Mouse (Mus musculus): ENCODE results near the gene Megf6.

The Megf6 gene

DNA sequence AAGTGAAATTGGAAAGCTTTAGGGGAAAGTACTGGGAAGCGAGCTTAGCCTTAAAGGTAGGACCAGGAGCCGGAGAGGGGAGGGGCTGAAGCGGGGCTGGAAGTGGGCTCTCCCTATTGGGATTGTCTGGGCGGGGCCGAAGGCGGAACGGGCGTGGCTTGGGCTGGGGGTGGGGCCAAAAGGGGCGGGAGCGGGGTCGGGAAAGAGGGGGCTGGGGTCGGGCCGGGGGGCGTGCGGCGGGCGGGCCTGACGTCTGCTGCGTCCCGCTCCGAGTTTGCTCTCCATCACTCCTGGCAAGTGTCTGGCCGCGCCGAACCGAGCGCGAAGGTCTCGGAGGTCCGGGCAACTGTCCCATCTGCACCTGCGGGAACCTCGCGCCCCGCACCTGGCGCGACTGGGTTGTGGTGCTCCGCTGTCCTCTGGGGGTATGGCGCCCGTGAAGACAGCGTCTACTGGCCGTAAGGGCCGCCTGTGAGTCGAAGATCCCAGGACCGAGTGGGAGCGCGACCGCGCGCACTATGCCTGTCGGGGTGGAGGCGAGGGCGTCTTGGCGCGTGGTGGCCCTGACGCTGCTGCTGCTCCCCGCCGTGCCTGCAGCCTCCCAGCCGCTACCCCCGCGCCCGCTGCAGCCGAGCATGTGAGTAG is at the start of gene Megf6:
Gene Megf6, plus strand, starts transcription at position 225 of the 645 bp plus-strand sequence.
- peak; percentile 84 for DNase-seq (ENCODE audit: low read depth, low spot score)

DNA sequence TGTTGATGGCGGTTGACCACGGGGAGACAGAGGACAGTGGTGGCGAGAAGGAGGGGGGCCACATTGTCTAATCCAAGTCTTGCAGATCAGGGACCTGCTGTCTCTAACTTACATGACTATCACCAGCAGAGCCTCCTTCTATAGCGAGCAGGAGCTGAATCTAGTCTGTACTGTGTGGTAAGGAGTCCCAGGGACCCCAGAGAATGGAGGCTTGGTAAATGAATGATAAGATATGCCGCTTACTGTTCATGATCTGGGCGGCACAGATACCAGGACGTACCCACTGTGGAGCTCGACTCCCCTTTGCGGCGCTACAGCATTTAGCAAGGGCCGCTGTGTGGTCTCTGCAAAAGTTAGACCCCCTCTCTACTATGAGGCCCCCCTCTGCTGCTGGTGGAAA is 48.7 kb upstream of the Megf6 start:
- no peak for DNase-seq (ENCODE audit: low read depth, low spot score)

DNA sequence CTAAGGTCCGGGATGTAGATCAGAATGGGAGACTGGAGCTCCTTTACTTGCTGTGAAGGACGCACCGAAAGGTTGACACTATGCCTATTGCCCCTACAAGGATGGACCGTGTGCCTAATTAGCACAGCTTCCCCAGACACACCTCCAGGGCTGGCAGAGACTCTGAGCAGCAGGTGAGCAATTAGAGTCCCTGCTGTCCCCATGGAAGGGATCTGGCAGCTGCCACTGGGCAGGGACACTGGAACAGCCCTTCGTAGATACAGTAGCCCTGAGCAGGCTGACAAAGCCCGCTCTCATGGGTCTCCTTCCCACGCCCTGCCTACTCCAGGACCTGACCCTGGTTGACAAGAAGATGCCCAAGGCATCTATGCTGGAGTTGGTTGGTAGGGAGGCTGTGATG is 48.2 kb upstream of the Megf6 start:
- DNase-seq (ENCODE audit: low read depth, low spot score): no peak

GRCm38 (mm10) chr4:154123553-154123952 is 47.0 kb upstream of the Megf6 start:
- DNase-seq (ENCODE audit: low read depth, low spot score): no peak

DNA sequence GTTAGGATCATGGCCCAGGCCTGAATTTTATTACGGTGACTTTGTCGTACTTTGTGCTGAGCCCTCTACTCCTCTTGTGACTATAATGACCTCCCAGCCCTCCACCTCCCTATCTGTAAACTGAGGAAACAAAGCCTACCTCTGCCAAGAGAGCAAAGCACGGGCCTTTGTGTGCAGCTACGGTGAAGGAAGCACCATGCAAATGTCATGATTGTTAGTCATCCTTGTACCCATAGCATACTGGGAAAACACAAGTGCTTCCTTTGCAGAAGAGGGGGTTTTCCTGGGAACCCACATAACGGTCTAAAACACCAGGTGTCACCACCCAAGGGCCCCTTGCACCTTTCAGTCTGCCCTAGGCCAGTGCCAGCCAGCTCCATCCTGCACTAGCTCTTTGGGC is 45.3 kb upstream of the Megf6 start:
- DNase-seq (ENCODE audit: low read depth, low spot score): no peak

DNA sequence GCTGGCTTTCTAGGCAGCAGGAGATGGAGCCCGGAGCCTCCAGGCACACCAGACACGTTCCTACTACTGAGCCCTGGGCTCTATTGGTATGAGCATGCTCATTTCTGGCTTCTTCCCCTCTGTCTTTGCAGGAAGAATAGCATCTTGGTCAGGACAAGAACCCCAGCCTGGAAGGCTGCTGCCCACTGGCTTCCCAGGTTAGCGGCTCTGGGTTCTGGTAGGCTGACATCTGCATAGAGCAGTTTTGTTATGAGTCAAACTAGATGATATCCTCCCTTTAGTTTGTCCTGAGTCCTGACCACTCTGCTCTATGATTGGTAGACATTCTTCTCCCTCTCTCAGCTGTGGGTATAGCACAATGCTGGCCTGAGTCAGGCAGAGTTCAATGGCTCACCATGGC is 43.3 kb upstream of the Megf6 start:
- no peak for DNase-seq (ENCODE audit: low read depth, low spot score)

- DNase-seq (ENCODE audit: low read depth, low spot score): no peak
These were observed 40.6 kb upstream of the Megf6 start for GRCm38 (mm10) chr4:154129950-154130349.

- DNase-seq (ENCODE audit: low read depth, low spot score): no peak
These were observed 38.6 kb upstream of the Megf6 start for GRCm38 (mm10) chr4:154131894-154132293.

GRCm38 (mm10) chr4:154134803-154135202 is 35.7 kb upstream of the Megf6 start:
- DNase-seq (ENCODE audit: low read depth, low spot score): no peak

- DNase-seq (ENCODE audit: low read depth, low spot score): no peak
These were observed 33.4 kb upstream of the Megf6 start for GRCm38 (mm10) chr4:154137139-154137538.

DNA sequence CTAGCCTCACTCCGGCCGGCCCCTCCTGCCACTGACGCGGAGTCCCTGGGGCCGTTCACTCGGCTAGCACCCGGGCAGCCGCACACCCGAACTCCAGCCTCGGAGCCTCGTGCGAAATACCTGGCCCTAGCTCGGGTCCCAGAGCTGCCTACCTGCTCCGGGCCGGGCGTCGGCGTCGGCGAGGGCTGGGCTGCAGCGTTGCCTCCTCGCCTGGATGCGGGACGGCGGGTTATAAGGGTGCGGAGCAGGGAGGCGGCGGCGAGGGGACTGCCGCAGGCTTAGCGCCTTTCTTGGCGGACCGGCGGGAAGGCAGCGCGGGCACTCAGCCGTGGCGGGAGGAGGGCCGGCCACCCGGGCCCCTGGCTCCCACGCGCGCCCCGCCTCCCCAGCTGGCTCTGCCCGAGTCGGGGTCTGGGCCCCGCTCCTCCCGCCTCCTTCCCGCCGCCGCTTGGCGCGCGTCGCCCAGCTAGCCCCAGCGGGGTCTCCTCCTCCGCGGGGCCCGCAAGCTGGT is 30.8 kb upstream of the Megf6 start:
- no peak for DNase-seq (ENCODE audit: low read depth, low spot score)

DNA sequence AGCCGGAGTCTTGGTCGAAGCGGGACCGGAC is 30.5 kb upstream of the Megf6 start, which contains the start of gene Trp73:
Gene Trp73, minus strand, starts transcription at position 27 of the 31 bp plus-strand sequence.
- no peak for DNase-seq (ENCODE audit: low read depth, low spot score)

DNA sequence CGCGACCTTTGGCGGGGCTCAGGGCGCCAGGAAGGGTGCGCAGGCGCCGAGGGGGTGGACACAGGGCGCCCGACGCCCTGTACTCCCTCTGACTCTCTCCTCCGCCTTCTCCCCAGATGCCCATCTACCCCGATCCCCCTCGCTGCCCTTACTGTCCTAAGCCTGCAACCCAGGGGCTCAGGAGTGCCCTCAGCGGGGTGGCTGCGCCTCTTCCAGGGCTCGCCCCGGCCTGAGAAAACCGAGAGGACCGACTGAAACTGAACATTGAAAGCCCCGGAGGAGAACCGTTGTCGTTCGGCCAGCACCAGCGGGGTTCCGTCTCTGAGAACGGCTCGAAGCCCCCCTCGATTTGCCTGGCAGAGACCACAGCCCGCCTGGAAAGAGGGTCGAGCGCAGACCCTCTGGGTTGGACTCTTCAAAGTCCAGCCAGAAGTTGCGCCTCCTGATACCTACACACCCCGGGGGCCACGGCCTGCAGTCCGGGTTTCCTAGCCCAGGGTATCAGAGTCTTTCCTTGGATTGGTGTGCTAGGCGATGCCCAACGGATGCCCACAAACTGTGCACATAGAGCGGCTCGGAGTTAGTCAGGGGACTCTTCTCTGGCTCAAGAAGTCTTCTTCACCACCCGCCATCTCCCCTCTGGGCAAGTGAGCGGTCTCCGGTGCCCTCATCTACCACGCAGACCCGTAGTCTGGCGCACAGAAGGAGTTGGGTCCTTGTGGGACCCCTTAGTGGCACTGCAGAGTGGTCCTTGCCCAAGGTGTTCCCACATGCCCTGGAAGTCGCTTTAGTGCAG is 30.1 kb upstream of the Megf6 start:
- DNase-seq (ENCODE audit: low read depth, low spot score): no peak

DNA sequence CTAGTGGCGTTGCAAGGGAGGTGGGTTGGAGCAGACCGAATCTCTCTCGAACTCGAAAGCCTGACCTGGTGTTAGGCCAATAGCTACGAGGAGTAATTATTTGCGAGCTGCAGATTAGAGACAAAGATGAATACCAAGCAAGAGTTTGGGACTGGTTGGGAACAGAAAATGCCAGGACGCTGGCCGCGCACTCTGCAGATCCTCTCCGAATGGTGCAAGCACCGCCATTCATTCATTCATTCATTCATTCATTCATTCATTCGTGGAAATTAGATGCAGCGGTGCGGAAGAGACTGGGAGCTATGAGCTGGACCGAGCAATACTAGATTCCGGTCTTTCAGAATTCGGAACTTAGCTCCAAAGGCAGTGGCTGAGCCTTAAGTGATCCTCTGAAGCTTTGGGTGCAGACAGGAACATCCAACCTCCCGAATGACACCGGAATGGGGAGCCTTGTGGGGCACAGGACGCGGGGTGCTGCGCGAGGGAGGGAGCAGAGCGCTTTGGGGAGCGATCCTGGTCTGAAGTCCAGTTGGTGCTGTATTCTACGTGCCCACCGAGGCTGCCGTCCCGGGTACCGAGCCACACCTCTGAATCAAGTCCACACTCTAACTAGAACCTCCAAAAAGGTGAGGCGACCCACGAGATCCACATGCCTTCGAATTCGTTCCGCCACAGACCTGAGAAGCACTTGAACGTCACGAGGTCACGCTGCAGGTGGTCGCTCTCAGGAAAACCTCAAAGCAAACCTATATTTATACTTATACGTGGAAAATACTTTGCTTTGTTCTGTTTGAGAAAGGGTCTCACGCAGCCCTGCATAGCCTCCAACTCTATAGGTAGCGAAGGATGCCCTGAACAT is 29.3 kb upstream of the Megf6 start:
- no peak for DNase-seq (ENCODE audit: low read depth, low spot score)

- DNase-seq (ENCODE audit: low read depth, low spot score): peak; percentile 94
These were observed 28.1 kb upstream of the Megf6 start, which contains the start of gene Wrap73 for GRCm38 (mm10) chr4:154142211-154143040. Wrap73 (plus strand) TSS chr4:154142372.

GRCm38 (mm10) chr4:154144712-154145111 is 25.8 kb upstream of the Megf6 start:
- DNase-seq (ENCODE audit: low read depth, low spot score): no peak

DNA sequence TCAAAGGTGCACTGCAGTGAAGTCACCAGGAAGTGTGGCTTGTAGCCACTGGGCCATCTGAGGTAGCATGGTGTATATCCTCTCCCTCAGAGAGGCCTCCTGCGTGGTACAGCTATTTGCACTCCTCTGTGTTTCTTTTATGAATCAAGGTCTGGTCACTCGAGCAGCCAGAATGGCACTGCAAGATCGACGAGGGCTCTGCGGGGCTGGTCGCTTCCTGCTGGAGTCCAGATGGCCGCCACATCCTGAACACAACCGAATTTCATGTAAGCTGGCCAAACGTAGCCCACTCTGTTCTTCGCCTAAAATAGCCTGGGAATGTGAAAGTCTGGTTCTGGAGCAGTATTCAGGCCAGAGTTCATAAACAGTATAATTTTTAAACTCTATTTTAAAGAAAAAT is 24.2 kb upstream of the Megf6 start:
- DNase-seq (ENCODE audit: low read depth, low spot score): no peak

GRCm38 (mm10) chr4:154154104-154154503 is 16.4 kb upstream of the Megf6 start:
- DNase-seq (ENCODE audit: low read depth, low spot score): no peak

DNA sequence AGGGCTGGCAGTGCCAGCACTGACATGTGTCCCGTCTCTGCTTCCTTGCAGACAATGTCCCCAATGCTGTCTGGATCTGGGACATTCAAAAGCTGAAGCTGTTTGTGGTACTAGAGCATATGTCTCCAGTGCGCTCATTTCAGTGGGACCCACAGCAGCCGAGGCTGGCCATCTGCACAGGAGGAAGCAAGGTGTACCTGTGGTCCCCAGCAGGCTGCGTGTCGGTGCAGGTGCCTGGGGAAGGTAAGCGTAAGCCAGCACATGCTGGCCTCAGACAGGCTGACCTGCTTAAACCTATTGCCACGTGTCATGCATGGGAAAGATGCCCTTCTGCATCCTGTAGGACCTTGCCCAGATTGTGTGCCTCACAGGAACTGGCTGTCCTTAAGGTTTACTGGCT is 14.5 kb upstream of the Megf6 start:
- no peak for DNase-seq (ENCODE audit: low read depth, low spot score)

DNA sequence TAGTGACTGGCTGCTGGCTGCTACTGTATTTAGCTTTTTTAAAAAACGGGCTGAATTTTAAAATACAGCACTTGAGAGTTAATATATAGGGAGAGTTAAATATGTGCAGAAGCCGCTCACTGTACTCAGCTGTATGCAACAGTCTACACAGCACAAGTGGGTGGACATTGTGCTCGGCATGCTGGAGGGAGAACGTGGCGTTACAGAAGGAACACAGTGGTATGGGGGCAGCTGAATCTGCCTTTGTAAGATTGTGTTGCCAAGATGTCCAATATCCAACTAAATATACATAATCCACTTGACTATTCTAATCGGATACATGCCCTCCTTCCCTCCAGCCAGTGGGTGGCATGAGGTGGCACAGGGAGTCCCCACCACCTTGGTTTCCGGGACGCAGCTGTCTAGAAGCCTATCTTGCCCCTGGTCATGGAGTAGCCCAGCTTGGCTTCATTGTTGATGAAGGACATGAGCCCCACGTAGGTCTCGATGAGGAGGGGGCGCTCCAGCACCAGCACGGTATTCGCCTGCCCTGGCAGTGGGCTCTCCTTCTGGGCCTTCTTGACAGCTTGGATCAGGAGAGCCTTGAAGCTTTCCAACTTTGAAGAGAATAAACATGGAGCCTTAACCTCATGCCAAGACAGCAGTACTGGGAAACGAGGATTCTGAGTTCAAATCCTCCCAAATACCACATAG is 12.4 kb upstream of the Megf6 start:
- DNase-seq (ENCODE audit: low read depth, low spot score): no peak

DNA sequence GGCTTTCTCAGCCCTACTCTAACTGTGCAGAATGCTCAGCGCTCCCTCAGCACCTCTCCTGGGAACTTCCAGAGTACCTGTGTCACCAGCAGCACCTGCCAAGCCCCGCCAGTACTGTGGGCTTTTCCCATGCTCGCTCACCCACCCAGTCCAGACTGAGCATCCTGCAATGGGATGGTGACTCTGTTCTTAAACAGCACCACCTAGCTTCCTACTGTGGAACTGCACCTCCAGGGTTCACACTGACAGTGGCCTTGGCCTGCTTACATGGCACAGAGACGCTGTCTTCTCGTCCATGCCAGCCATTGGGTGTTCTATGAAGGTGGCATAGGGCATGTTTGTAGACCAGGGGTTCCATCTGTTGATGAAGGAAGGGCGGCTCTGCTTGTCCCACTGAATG is 11.5 kb upstream of the Megf6 start:
- peak; percentile 90 for DNase-seq (ENCODE audit: low read depth, low spot score)
